In genomic region chr15:57302710-57303109, GRCm38 (mm10) we compare ENCODE assay signal across 16 mouse cellular contexts.
"Had no signal": no experiment of that assay in that cellular context is flagged by ENCODE, and none has a peak within 500 bp of the region (broad histone marks: within the 10 kb centered on the region; RNA-seq: fewer than 3 reads in every experiment).

No protein-coding gene starts in this region.

- H3K9ac ChIP-seq: limb, embryonic 12.5 days; liver, embryonic 13.5 days; liver, postnatal 0 days; lung, embryonic 15.5 days; midbrain, embryonic 12.5 days; neural tube, embryonic 15.5 days had no signal

- H3K27ac ChIP-seq: layer of hippocampus, adult 2 months; limb, embryonic 12.5 days; liver, embryonic 13.5 days; lung, embryonic 15.5 days; macrophage; midbrain, embryonic 12.5 days; neural tube, embryonic 15.5 days; stomach, postnatal 0 days had no signal

- H3K4me3 ChIP-seq: layer of hippocampus, adult 2 months; limb, embryonic 12.5 days; liver, embryonic 13.5 days; lung, embryonic 15.5 days; megakaryocyte, embryonic 14.5 days; midbrain, embryonic 12.5 days; myocyte; neural tube, embryonic 15.5 days had no signal

- H3K9me3 ChIP-seq: limb, embryonic 12.5 days; liver, embryonic 13.5 days; lung, embryonic 15.5 days; megakaryocyte, embryonic 14.5 days; midbrain, embryonic 12.5 days; neural tube, embryonic 15.5 days had no signal

- H3K4me1 ChIP-seq: limb, embryonic 12.5 days; liver, embryonic 13.5 days; lung, embryonic 15.5 days; megakaryocyte, embryonic 14.5 days; midbrain, embryonic 12.5 days; neural tube, embryonic 15.5 days had no signal

- H3K36me3 ChIP-seq: limb, embryonic 12.5 days; liver, embryonic 13.5 days; lung, embryonic 15.5 days; midbrain, embryonic 12.5 days; neural tube, embryonic 15.5 days had no signal

- H3K4me2 ChIP-seq: limb, embryonic 12.5 days; liver, embryonic 13.5 days; lung, embryonic 15.5 days; midbrain, embryonic 12.5 days; neural tube, embryonic 15.5 days had no signal

- DNase-seq: kidney, postnatal 10 days; kidney, postnatal 4 days; liver; liver, embryonic 13.5 days; liver, postnatal 0 days; lung, postnatal 14 days; thymus, postnatal 4 days had no signal

- H3K27me3 ChIP-seq: limb, embryonic 12.5 days; liver, embryonic 13.5 days; lung, embryonic 15.5 days; megakaryocyte, embryonic 14.5 days; midbrain, embryonic 12.5 days; neural tube, embryonic 15.5 days had no signal

- ATAC-seq: liver, postnatal 0 days had no signal
